Mouse (Mus musculus): ENCODE measurements around the gene Gm45837. TPM values are rescaled to one million over a fixed set of nuclear protein-coding genes. Genes with fewer than 3 reads are reported as not detected.

Gene Gm45837
- total and polyA plus RNA-seq, 3 experiments, result 1.2 TPM; not detected in 2

- TF ChIP-seq SIN3A (IDR thresholded peaks at IDR 0.05; ENCODE audit: low read length) (peak; percentile 43; the same call in 1 of the 2 replicates), RAD21 (IDR thresholded peaks at IDR 0.05; ENCODE audit: low read depth, low read length) (no peak), MAX (IDR thresholded peaks at IDR 0.05; ENCODE audit: low read length) (0 out of 2 replicates have a peak, but pooled peaks have one; percentile 20)
- no peaks in the 10 kb centered on the region for H3K9me3 ChIP-seq (replicated peaks; ENCODE audit: insufficient read depth, low read length)
- no peak overlapping the region for H3K4me3 ChIP-seq (ENCODE audit: control insufficient read depth in 1 of 2, insufficient read depth in 1 of 2, low read depth in 2 of 2, low read length in 2 of 2)
- DNase-seq (ENCODE audit: low read depth, low spot score), result peak; percentile 55
- no peaks in the 10 kb centered on the region for H3K4me1 ChIP-seq (ENCODE audit: control insufficient read depth in 1 of 2, insufficient read depth in 2 of 2, low read length in 2 of 2)
- no peaks in the 10 kb centered on the region for H3K79me2 ChIP-seq (ENCODE audit: control insufficient read depth, insufficient read depth, low read length, poor library complexity)
- no peak overlapping the region for H3K9ac ChIP-seq (ENCODE audit: control insufficient read depth, low read depth, low read length, poor library complexity, severe bottlenecking)
- no peak overlapping the region for H3K27ac ChIP-seq (ENCODE audit: control insufficient read depth, low read depth, low read length)
- no peaks in the 10 kb centered on the region; a peak in 1 of 4 replicates for H3K27me3 ChIP-seq (ENCODE audit: control insufficient read depth in 1 of 2, insufficient read depth in 2 of 2, low read length in 2 of 2)
- no peaks in the 10 kb centered on the region for H3K36me3 ChIP-seq (ENCODE audit: control insufficient read depth in 1 of 2, insufficient read depth in 2 of 2, low read length in 2 of 2)
These were observed 11.4 kb downstream of the Gm45837 start for GRCm38 (mm10) chr7:101422069-101422468.

- no peak overlapping the region for H3K4me3 ChIP-seq (ENCODE audit: control insufficient read depth in 1 of 2, insufficient read depth in 1 of 2, low read depth in 2 of 2, low read length in 2 of 2)
- H3K79me2 ChIP-seq (ENCODE audit: control insufficient read depth, insufficient read depth, low read length, poor library complexity), result no peaks in the 10 kb centered on the region
- no peak overlapping the region for H3K27ac ChIP-seq (ENCODE audit: control insufficient read depth, low read depth, low read length)
- TF ChIP-seq GABPA (IDR thresholded peaks at IDR 0.05; ENCODE audit: low read depth, low read length) (no peak), USF2 (IDR thresholded peaks at IDR 0.05; ENCODE audit: borderline replicate concordance in 1 of 2, insufficient read depth in 1 of 2, low read depth in 1 of 2, low read length in 2 of 2) (no peak), SMC3 (IDR thresholded peaks at IDR 0.05; ENCODE audit: low read depth, low read length) (no peak), MXI1 (IDR thresholded peaks at IDR 0.05; ENCODE audit: low read depth, low read length) (no peak)
- H3K9ac ChIP-seq (ENCODE audit: control insufficient read depth, low read depth, low read length, poor library complexity, severe bottlenecking), result no peak overlapping the region
- H3K36me3 ChIP-seq (ENCODE audit: control insufficient read depth in 1 of 2, insufficient read depth in 2 of 2, low read length in 2 of 2), result no peaks in the 10 kb centered on the region
- no peak for DNase-seq (ENCODE audit: low read depth, low spot score)
- H3K27me3 ChIP-seq (ENCODE audit: control insufficient read depth in 1 of 2, insufficient read depth in 2 of 2, low read length in 2 of 2), result no peaks in the 10 kb centered on the region; a peak in 1 of 4 replicates
- H3K9me3 ChIP-seq (replicated peaks; ENCODE audit: insufficient read depth, low read length), result no peaks in the 10 kb centered on the region
- H3K4me1 ChIP-seq (ENCODE audit: control insufficient read depth in 1 of 2, insufficient read depth in 2 of 2, low read length in 2 of 2), result no peaks in the 10 kb centered on the region
These were observed 12.0 kb downstream of the Gm45837 start for GRCm38 (mm10) chr7:101422646-101423045.

GRCm38 (mm10) chr7:101423970-101424369, 13.3 kb downstream of the Gm45837 start:
- Histone ChIP-seq H3K79me2 (ENCODE audit: control insufficient read depth, insufficient read depth, low read length, poor library complexity) (no peaks in the 10 kb centered on the region), H3K27me3 (ENCODE audit: control insufficient read depth in 1 of 2, insufficient read depth in 2 of 2, low read length in 2 of 2) (no peaks in the 10 kb centered on the region; a peak in 1 of 4 replicates), H3K9me3 (replicated peaks; ENCODE audit: insufficient read depth, low read length) (no peaks in the 10 kb centered on the region), H3K27ac (ENCODE audit: control insufficient read depth, low read depth, low read length) (no peak overlapping the region), H3K4me1 (ENCODE audit: control insufficient read depth in 1 of 2, insufficient read depth in 2 of 2, low read length in 2 of 2) (no peaks in the 10 kb centered on the region), H3K4me3 (ENCODE audit: control insufficient read depth in 1 of 2, insufficient read depth in 1 of 2, low read depth in 2 of 2, low read length in 2 of 2) (no peak overlapping the region), H3K9ac (ENCODE audit: control insufficient read depth, low read depth, low read length, poor library complexity, severe bottlenecking) (no peak overlapping the region), H3K36me3 (ENCODE audit: control insufficient read depth in 1 of 2, insufficient read depth in 2 of 2, low read length in 2 of 2) (no peaks in the 10 kb centered on the region)
- DNase-seq (ENCODE audit: low read depth, low spot score), result no peak
- TF ChIP-seq GABPA (IDR thresholded peaks at IDR 0.05; ENCODE audit: low read depth, low read length) (no peak), ZNF384 (IDR thresholded peaks at IDR 0.05; ENCODE audit: low read depth, low read length) (no peak), JUND (IDR thresholded peaks at IDR 0.05; ENCODE audit: low read depth, low read length) (no peak), MEF2A (IDR thresholded peaks at IDR 0.05; ENCODE audit: extremely low read depth, insufficient replicate concordance, low read depth, low read length, poor library complexity, severe bottlenecking) (no peak), ZKSCAN1 (IDR thresholded peaks at IDR 0.05; ENCODE audit: low read depth, low read length) (no peak), TCF12 (IDR thresholded peaks at IDR 0.05; ENCODE audit: low read depth, low read length) (no peak), POLR2A (IDR thresholded peaks at IDR 0.05; ENCODE audit: control insufficient read depth in 1 of 2, insufficient read depth in 1 of 2, low read depth in 1 of 2, low read length in 2 of 2, poor library complexity in 1 of 2) (no peak), GATA1 (IDR thresholded peaks at IDR 0.05; ENCODE audit: low read depth, low read length) (no peak), ZC3H11A (IDR thresholded peaks at IDR 0.05; ENCODE audit: low read depth, low read length) (no peak)

Measured in MEL (cell line).